Mouse (Mus musculus): ENCODE data around the gene Tmem189. TPM values are rescaled to one million over a fixed set of nuclear protein-coding genes. Genes with fewer than 3 reads are reported as not detected.

The Tmem189 gene
- polyA plus RNA-seq, 1 experiment from 2014 or later = 28.6 TPM

DNA sequence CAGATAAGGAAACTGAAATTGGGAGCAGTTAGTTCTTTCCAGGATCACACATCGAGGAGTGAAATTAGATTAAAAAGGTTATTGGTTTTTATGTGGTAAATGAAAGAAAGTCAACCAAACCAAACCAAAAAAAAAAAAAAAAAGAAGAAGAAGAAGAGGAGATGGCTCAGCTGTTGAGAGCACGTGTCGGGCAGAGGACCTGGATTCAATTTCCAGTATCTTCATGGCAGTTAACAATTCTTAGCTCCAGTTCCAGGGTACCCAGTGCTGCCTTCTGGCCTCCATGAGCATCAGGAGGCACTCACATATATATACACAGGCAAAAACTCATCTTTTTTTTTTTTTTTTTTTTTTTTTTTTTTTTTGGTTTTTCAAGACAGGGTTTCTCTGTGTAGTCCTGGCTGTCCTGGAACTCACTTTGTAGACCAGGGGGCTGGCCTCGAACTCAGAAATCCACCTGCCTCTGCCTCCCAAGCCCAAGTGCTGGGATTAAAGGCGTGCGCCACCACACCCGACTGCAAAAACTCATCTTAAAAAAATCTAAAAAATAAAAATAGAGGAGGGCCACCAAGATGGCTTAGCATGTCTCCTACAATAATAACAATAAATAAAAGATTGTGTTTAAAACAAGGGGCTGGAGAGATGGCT, 54.6 kb downstream of the Tmem189 start:
- peaks cover 28% of the 10 kb centered on the region for H3K4me1 ChIP-seq (ENCODE audit: control insufficient read depth, insufficient read depth, low read length)
- H3K4me2 ChIP-seq (ENCODE audit: low read depth, low read length) = peak overlapping the region; percentile 65
- no peak for ATAC-seq
- no peaks in the 10 kb centered on the region for H3K36me3 ChIP-seq (ENCODE audit: control insufficient read depth, insufficient read depth, low read length)
- H3K9ac ChIP-seq (ENCODE audit: low read depth, low read length) = no peak overlapping the region
- WGBS = 75% methylated on average over 7 of the region's 7 CpGs
- no peak overlapping the region for H3K27ac ChIP-seq (ENCODE audit: low read length)
- no peaks in the 10 kb centered on the region for H3K27me3 ChIP-seq (replicated peaks; ENCODE audit: control insufficient read depth, insufficient read depth, low read length)
- peak overlapping the region; percentile 40 for H3K4me3 ChIP-seq (ENCODE audit: low read length)
- H3K9me3 ChIP-seq (ENCODE audit: control insufficient read depth, low read length) = no peaks in the 10 kb centered on the region

DNA sequence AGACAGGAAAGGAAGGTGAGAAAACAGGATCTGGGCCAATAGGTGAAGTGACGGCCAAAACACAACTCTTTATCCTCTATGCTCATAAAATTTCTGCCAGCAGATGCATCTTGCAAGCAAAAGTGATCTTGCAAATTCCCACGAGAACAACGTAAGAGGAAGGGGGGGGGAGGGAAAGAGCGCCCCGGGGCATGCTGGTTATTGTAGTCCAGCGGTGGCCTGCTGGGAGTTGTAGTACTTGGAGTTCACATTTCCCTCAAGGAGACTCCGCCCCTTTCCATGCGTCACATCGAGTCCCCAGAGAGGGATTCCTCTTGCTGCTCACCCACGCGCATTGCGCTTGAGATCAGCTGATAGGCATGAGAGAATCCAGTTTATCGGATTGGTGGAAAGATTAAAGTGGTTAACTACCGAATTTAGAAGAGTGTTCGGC, 55.3 kb downstream of the Tmem189 start:
- no peaks in the 10 kb centered on the region for H3K27me3 ChIP-seq (replicated peaks; ENCODE audit: control insufficient read depth, insufficient read depth, low read length)
- H3K4me2 ChIP-seq (ENCODE audit: low read depth, low read length) = peak overlapping the region; percentile 65
- H3K4me3 ChIP-seq (ENCODE audit: low read length) = peak overlapping the region; percentile 40
- peak overlapping the region; percentile 67 for H3K27ac ChIP-seq (ENCODE audit: low read length)
- H3K9ac ChIP-seq (ENCODE audit: low read depth, low read length) = peak overlapping the region; percentile 43
- under 1% methylated on average over 15 of the region's 15 CpGs for WGBS
- ATAC-seq = peak; percentile 65
- H3K36me3 ChIP-seq (ENCODE audit: control insufficient read depth, insufficient read depth, low read length) = no peaks in the 10 kb centered on the region
- H3K9me3 ChIP-seq (ENCODE audit: control insufficient read depth, low read length) = no peaks in the 10 kb centered on the region
- H3K4me1 ChIP-seq (ENCODE audit: control insufficient read depth, insufficient read depth, low read length) = peaks cover 34% of the 10 kb centered on the region

DNA sequence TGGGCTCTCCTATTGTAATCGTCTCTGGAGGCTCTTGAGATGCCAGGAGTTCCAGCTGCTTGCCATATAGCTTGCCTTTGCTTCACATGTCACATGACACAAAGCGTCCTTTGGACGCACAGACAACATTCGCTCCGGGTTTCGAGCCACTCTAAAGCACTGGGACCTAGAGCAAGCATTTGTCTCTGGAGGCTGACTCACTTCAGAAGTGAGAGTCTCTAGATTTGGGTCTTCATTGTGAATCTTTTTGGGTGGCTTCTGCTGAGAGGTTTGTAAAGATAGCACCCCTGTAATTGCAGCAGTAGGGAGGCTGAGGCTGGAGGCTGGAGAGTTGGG, 56.1 kb downstream of the Tmem189 start:
- H3K27me3 ChIP-seq (replicated peaks; ENCODE audit: control insufficient read depth, insufficient read depth, low read length) = no peaks in the 10 kb centered on the region
- H3K4me2 ChIP-seq (ENCODE audit: low read depth, low read length) = no peak overlapping the region; the same call in 1 of the 2 replicates
- no peak overlapping the region for H3K4me3 ChIP-seq (ENCODE audit: low read length)
- H3K4me1 ChIP-seq (ENCODE audit: control insufficient read depth, insufficient read depth, low read length) = peaks cover 43% of the 10 kb centered on the region
- H3K27ac ChIP-seq (ENCODE audit: low read length) = peak overlapping the region; percentile 87; the same call in 1 of the 2 replicates
- peak overlapping the region; percentile 24; the same call in 1 of the 2 replicates for H3K9ac ChIP-seq (ENCODE audit: low read depth, low read length)
- H3K9me3 ChIP-seq (ENCODE audit: control insufficient read depth, low read length) = no peaks in the 10 kb centered on the region
- no peak for ATAC-seq
- no peaks in the 10 kb centered on the region for H3K36me3 ChIP-seq (ENCODE audit: control insufficient read depth, insufficient read depth, low read length)
- 85% methylated on average over 6 of the region's 6 CpGs for WGBS

DNA sequence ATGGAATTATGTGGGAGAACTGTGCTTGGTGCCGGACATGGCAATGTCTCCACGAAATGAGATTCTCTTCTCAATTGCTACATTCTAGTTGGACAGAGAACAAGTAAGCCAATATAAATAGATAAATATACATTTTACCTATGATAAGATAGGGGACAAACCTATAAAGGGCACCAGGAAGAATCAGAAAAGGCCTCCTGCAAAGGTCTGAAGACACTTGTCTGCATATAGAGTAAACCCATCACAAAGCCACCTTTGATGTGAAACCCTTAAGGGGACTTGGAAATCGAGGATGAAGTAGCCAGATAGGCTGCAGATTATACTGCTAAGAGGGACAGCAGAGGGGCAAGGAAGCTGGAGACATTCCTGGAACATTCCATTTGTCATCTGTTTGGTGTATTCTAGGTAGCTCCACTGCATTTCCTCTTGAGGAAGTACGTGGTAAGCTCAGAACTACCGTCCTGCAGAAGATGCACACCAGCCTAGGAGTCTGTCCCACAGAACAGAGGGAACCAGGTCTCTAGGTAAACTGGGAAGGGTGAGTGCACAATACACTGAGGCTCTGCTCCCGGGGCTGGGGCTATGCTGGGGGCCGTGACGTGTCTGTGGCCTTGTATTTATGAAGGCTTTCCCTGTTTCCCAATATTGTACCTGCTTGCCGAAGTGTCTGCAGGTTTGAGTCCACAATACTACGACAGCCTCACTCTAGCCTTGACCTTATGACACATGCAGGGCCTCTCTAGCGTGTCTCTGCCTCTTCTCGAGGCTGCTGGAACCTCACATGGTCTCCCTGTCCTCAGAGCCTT, 56.7 kb downstream of the Tmem189 start:
- peak overlapping the region; percentile 92 for H3K4me3 ChIP-seq (ENCODE audit: low read length)
- H3K27ac ChIP-seq (ENCODE audit: low read length) = peak overlapping the region; percentile 87
- ATAC-seq = no peak
- WGBS = 73% methylated on average over 12 of the region's 12 CpGs
- H3K4me1 ChIP-seq (ENCODE audit: control insufficient read depth, insufficient read depth, low read length) = peaks cover 45% of the 10 kb centered on the region
- H3K4me2 ChIP-seq (ENCODE audit: low read depth, low read length) = peak overlapping the region; percentile 53
- no peaks in the 10 kb centered on the region for H3K9me3 ChIP-seq (ENCODE audit: control insufficient read depth, low read length)
- H3K9ac ChIP-seq (ENCODE audit: low read depth, low read length) = peak overlapping the region; percentile 63
- H3K27me3 ChIP-seq (replicated peaks; ENCODE audit: control insufficient read depth, insufficient read depth, low read length) = no peaks in the 10 kb centered on the region
- H3K36me3 ChIP-seq (ENCODE audit: control insufficient read depth, insufficient read depth, low read length) = no peaks in the 10 kb centered on the region

DNA sequence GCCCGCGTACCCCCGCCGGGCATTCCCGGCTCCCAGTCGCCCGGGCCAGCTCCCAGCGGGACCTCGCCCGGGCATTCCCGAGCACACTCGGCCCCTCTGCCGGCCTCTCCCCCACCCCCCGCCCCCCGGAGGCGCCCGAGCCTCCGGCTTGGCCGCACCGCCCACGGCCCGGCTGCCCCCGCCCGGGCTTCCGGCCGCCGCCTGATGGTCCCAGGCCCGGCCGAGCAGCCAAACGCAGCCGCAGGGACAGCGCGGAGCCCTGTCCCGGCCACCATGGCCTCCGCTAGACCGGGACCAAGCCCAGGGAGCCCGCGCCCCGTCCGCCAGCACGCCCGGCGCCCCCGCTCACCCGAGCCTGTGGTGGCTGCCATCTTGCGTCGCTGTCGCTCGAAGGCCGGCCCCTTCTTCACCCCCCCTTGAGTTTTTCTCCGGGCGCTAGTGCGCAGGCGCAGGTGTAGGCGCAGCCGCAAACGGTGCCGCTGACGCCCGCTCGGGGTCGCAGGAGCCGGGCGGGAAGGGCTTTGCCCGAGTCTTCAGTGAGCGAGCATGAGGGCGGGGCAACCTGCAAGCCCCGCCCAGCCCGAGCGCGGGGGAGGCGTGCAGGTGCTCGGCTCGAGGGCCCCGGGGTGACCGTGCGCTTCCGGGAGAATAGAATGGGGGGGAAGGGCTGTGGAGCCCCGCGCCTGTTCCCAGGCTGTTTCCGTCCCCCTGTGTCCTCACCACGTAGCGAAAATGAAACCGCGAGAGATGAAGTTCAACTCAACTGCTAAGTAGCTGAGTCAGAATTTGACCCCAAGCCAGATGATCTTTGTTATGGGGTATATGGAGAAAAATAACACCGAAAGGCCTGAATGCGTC, 57.8 kb downstream of the Tmem189 start, which contains the start of gene Ube2v1:
Gene Ube2v1 (minus strand): TSS at position 505 of the 858 bp plus-strand sequence.
- Histone ChIP-seq H3K9ac (ENCODE audit: low read depth, low read length) (peak within 1 kb of the TSS; percentile 96), H3K4me1 (ENCODE audit: control insufficient read depth, insufficient read depth, low read length) (peaks cover 45% of the 10 kb centered on the region), H3K27ac (ENCODE audit: low read length) (peak within 1 kb of the TSS; percentile 93), H3K27me3 (replicated peaks; ENCODE audit: control insufficient read depth, insufficient read depth, low read length) (no peaks in the 10 kb centered on the region), H3K4me2 (ENCODE audit: low read depth, low read length) (peak within 1 kb of the TSS; percentile 95), H3K36me3 (ENCODE audit: control insufficient read depth, insufficient read depth, low read length) (0 out of 2 replicates have a peak, but pooled peaks cover 4% of the 10 kb centered on the region), H3K4me3 (ENCODE audit: low read length) (peak within 1 kb of the TSS; percentile 92), H3K9me3 (ENCODE audit: control insufficient read depth, low read length) (no peaks in the 10 kb centered on the region)
- WGBS = under 1% methylated on average over 73 of the region's 87 CpGs
- ATAC-seq = peak; percentile 88

DNA sequence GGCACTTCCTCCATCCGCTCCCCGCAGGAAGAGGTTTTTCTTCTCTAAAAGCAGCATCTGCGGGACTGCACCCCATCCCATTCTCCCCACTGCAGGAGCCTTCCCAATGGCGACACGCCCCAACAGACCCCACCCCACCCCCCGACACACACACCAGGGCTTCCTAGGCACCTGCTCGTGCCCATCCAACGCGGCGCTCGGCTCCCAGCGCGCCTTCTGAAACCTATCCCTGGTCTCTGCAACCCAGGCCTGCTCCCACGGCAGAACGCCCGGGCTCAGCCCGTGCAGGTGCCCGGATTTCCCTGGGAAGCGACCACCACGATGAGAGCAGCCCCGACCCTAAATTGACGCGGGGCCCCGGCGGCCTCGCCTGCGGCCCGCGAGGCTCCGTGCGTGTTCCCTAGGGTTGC, 58.4 kb downstream of the Tmem189 start:
- 0 out of 2 replicates have a peak, but pooled peaks have one; percentile 1 for ATAC-seq
- H3K4me3 ChIP-seq (ENCODE audit: low read length) = peak overlapping the region; percentile 92
- under 1% methylated on average over 31 of the region's 31 CpGs for WGBS
- H3K9ac ChIP-seq (ENCODE audit: low read depth, low read length) = peak overlapping the region; percentile 96
- 0 out of 2 replicates have a peak, but pooled peaks cover 4% of the 10 kb centered on the region for H3K36me3 ChIP-seq (ENCODE audit: control insufficient read depth, insufficient read depth, low read length)
- peak overlapping the region; percentile 95 for H3K4me2 ChIP-seq (ENCODE audit: low read depth, low read length)
- peaks cover 45% of the 10 kb centered on the region for H3K4me1 ChIP-seq (ENCODE audit: control insufficient read depth, insufficient read depth, low read length)
- H3K9me3 ChIP-seq (ENCODE audit: control insufficient read depth, low read length) = no peaks in the 10 kb centered on the region
- no peaks in the 10 kb centered on the region for H3K27me3 ChIP-seq (replicated peaks; ENCODE audit: control insufficient read depth, insufficient read depth, low read length)
- peak overlapping the region; percentile 93 for H3K27ac ChIP-seq (ENCODE audit: low read length)

DNA sequence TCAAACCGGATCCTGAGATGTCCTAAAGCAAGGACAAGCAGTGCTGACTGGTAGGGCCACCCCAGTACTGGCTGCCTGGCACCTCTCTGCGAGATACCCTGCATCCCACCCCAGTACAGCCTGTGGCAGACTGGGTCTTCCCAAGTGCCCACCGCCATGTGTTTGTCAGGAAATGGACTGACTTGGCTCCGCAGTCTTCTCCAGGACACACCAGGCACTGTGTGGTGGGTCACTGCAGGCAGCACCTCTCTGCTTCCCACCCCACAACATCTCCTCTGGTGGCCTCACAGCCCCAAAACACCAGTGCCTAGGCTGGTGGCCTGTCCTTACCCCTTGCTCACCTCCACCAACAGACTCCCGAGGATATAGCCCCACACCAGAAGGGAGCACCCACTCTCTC, 59.2 kb downstream of the Tmem189 start:
- Histone ChIP-seq H3K4me3 (ENCODE audit: low read length) (peak overlapping the region; percentile 92), H3K4me2 (ENCODE audit: low read depth, low read length) (peak overlapping the region; percentile 95), H3K9me3 (ENCODE audit: control insufficient read depth, low read length) (no peaks in the 10 kb centered on the region), H3K9ac (ENCODE audit: low read depth, low read length) (peak overlapping the region; percentile 96), H3K4me1 (ENCODE audit: control insufficient read depth, insufficient read depth, low read length) (peaks cover 48% of the 10 kb centered on the region), H3K27me3 (replicated peaks; ENCODE audit: control insufficient read depth, insufficient read depth, low read length) (no peaks in the 10 kb centered on the region), H3K27ac (ENCODE audit: low read length) (peak overlapping the region; percentile 54), H3K36me3 (ENCODE audit: control insufficient read depth, insufficient read depth, low read length) (0 out of 2 replicates have a peak, but pooled peaks cover 4% of the 10 kb centered on the region)
- no peak for ATAC-seq
- 69% methylated on average over 5 of the region's 5 CpGs for WGBS

DNA sequence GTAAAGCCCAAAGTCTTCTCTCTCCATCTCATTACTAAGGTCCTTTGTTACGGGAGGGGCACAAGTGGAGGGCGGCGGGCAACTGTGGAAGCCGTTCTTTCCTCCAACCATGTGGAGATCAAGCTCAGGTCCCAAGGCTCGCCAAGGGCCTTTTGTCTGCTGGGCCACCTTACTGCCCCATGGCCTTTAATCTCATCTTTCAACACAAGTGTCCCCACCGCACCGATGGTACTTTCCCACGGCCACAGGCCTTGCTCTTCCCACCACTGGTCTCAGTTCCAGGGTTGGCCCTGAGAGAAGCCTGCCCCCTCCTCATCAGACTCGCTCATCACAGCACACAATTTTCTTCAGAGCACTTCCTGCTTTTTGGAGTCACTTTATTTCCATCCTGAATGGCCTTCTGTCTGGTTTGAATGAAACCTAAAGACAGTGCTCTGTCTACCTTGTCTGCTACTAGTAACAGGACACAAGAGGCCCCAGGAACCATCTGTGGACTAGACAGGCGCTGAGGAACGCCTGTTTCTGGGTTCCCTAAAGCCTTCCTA, 59.9 kb downstream of the Tmem189 start:
- Histone ChIP-seq H3K36me3 (ENCODE audit: control insufficient read depth, insufficient read depth, low read length) (0 out of 2 replicates have a peak, but pooled peaks cover 4% of the 10 kb centered on the region), H3K27me3 (replicated peaks; ENCODE audit: control insufficient read depth, insufficient read depth, low read length) (no peaks in the 10 kb centered on the region), H3K4me2 (ENCODE audit: low read depth, low read length) (peak overlapping the region; percentile 95), H3K27ac (ENCODE audit: low read length) (peak overlapping the region; percentile 60), H3K9ac (ENCODE audit: low read depth, low read length) (peak overlapping the region; percentile 96), H3K9me3 (ENCODE audit: control insufficient read depth, low read length) (no peaks in the 10 kb centered on the region), H3K4me3 (ENCODE audit: low read length) (peak overlapping the region; percentile 92), H3K4me1 (ENCODE audit: control insufficient read depth, insufficient read depth, low read length) (peaks cover 48% of the 10 kb centered on the region)
- 69% methylated on average over 11 of the region's 11 CpGs for WGBS
- no peak for ATAC-seq

Measured in intestine, embryonic 16.5 days (tissue).